Mouse (Mus musculus) neural tube, embryonic 10.5 days (tissue): ENCODE measurements around the gene Zswim9.

ENCODE experiments used
- DNase-seq: peaks from one replicate; pipeline ENCODE4 v3.0.0-alpha.2; 2017; ENCODE audit warnings: low spot score; ENCODE audit errors: extremely low spot score

Gene Zswim9

DNA sequence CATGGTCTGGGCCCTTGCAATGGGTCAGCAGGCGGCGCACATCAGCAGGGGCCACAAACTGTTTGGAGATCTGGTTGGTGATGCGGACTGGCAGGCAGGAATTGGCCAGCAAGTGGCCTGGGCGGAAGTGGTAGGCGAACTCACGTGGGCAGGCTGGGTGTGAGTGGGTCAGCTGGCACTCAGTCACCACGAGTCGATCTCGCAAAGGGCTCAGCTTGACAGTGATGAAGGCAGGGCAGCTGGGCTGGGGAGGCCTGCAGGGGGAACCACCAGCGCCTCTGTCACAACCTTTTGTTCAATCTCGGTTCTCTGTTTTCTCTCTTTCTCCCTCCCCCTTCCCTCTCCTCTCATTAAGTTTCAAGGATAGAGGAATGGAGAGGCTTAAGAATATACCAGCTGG, 9.1 kb downstream of the Zswim9 start:
- no peak for DNase-seq

DNA sequence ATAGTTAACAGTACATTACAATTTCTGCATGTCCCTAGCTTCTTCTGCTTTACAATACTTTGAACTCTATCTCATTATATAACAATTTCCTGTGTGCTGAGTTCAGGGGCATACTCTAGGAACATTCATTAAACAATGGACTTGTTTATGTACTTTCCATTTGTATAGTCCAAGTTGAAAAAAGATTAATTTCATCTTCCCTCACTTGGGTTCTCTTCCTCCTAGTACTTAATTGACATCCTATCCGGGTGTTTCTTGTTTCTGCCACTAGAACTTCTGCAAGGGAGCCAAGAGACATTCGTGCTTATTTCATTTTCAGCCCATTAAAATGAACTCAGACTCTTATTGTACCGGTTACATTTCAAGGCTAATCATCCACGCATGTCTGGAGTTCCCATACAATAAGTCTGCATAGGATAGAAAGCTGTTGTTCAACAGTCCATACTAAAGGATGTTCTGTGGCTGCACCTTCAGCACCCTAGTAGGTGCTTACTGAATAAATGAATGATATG, 9.7 kb downstream of the Zswim9 start:
- DNase-seq = no peak

DNA sequence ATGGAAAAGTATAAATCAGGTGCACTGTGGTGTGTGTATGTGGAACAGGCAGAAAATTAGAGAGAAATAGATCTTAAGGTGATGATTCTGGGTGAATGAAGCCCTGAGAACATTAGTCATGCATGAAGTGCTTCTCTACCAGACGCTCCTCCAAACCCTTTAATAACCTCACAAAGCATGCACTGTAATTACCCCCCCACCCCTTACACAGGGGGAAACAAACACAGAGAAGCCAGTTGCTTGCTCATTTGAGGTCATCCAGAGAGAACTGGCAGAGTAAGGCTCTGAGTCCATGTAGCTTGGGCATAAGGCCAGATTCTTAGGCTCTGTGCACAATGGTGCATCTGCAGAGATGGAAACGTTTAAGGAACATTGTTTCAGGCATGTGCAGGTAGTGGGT, 14.1 kb downstream of the Zswim9 start:
- no peak for DNase-seq

DNA sequence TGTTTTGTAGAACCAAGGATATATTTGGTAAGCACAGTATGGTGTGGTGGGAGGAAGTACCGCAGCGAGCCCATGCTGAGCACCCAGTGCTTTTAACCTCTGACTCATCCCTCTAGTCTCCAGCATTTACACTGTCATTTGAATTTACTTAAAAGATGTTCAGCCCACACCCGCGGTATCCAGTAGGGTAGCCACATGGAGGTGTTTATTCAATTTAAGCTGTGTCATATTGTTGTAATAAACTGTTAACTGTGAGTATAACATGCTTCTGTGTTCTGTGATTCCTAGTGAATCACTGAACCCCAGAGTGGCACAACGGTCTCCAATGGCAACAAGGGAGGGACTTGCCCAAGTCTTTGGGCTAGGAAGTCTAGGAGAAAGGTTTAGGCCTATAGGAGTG, 14.7 kb downstream of the Zswim9 start:
- no peak for DNase-seq

DNA sequence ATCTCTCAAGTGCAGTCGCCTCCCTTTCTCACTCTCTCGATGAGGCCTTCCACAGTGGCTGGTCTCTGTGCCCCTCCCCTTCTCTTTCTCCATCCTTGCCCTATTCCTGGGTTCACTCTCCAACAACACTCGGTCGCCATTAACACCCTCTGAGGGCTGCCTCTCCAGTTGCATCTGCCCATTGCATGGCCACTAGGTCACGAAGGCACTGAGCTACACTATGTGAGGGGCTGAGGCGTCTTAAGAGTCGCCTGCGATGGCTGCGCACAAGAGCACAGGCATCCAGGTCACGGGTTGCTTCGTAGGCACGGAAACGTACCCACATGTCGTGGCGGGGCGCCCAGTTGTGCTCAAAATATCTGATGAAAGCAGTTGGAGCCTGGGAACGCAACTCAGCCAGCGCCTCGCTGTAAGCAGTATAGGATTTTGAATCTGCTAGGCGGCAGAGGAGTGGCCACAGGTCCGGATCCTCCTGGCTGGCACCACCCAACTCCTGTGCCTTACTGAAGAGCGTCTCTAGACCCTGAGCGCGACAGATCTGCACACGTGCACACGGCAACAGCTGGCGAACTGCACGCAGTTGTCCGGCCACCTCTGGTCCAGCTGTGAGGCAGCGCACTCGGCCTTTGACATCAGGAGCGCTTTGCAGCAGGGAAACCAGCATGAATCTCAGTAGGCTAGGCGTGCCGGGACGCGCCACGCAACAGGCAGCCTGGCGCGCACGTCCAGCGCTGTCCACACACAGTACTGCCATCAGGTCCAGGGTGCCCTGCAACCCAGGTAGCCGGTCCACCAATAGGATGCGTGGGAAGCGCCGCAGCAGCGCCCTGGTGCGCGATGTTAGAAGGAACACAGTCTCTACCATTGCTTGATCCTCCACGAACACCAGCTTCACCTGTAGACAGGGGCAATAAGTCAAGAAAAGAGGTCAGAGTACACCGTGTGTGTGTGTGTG, 17.5 kb downstream of the Zswim9 start:
- no peak for DNase-seq

DNA sequence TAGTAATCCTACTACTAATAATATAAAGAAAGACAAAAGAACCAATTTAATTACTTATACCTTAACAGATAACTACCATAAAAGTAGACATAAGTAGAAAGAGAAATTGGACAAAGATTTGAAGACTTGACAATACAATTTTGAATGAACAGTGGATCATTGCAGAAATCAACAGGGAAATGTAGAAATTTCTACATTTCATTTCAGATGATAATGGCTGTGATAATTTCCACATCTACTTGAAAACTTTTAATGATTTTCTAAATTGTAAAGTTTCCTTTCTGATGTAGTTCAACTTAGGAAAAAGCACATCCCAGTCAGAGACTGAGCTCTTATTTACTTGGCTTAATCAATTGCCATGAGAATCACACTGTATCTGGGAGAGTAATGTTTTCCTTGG, 65.8 kb downstream of the Zswim9 start, which contains the start of gene Vmn1r89:
Gene Vmn1r89 (plus strand): TSS at position 301 of the 400 bp plus-strand sequence.
- DNase-seq = no peak
